Mouse (Mus musculus): ENCODE data around the gene Olfr1419.

DNA sequence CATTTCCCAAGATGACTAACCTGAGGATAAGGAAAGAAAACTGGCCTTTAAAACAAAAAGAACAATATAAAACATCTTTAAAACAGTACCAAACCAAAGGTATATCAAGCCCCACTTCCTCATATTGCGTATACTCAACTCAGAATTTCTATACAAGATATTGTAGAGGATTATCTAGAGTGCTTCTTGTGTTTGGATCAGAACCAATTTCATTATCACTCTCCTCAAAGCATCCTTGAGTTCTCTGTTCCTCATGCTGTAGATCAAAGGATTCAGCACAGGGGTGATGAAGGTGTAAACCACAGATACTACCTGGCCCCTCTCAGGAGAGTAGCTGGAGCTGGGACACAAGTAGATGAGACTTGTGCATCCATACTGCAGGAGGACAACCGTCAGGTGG is 20.1 kb downstream of the Olfr1419 start:
- TF ChIP-seq CTCF (IDR thresholded peaks at IDR 0.05; ENCODE audit: borderline replicate concordance, insufficient read depth, low read depth, low read length), result no peak
- no peak for TF ChIP-seq POLR2A (IDR thresholded peaks at IDR 0.05; ENCODE audit: borderline replicate concordance, insufficient read depth, low read length)
